Mouse (Mus musculus): ENCODE data around the gene Polr2b.

Polr2b gene

GRCm38 (mm10) chr5:77386596-77387413 is 76.9 kb downstream of the Polr2b start:
- no peak for DNase-seq (ENCODE audit: low read depth, low spot score)

- no peak for DNase-seq (ENCODE audit: low read depth, low spot score)
These were observed 77.4 kb downstream of the Polr2b start for GRCm38 (mm10) chr5:77387414-77387704.

DNA sequence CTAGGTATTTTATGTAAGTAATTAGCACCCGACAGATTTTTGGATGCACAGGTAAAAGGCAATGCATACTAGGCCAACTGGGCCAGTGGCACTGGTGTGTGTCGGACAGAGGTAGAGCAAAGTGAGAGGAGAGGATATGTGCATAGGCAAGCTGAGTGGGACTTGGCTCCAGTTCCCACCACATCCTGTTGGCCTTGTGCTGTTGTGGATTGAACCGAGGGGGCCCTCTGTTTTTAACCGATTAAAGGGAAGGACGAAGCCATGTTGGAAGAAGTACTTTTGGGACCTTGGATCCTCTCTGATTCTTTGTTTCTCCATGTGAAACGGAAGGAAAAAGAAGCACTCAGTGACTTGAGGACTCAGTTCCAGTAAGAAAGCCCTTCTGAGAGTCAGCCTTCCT is 78.4 kb downstream of the Polr2b start:
- DNase-seq (ENCODE audit: low read depth, low spot score) = no peak

DNA sequence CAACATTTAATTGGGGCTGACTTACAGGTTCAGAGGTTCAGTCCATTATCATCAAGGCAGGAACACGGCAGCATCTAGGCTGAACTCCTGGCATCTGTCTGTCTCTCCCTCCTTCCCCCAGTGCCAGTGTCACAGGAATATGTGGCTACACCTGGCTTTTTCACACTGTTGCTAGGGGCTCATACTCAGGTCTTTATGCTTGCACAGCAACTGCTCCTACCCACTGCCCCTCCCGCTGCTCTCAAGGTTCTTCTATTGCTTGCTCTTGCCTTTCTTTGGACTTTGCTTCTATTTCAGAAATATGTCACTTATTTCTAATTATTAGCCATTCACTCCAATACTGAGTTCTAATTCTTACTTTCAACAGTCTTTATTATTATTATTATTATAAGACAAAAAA is 80.3 kb downstream of the Polr2b start:
- DNase-seq (ENCODE audit: low read depth, low spot score) = no peak

GRCm38 (mm10) chr5:77393094-77393619 is 83.2 kb downstream of the Polr2b start:
- DNase-seq (ENCODE audit: low read depth, low spot score) = no peak

- no peak for DNase-seq (ENCODE audit: low read depth, low spot score)
These were observed 84.2 kb downstream of the Polr2b start for GRCm38 (mm10) chr5:77393990-77394618.

GRCm38 (mm10) chr5:77398285-77399057 is 88.5 kb downstream of the Polr2b start:
- DNase-seq (ENCODE audit: low read depth, low spot score) = no peak

Measured in R1 (cell line).